Mouse (Mus musculus) thymus, postnatal 25 days (tissue): Measurements from ENCODE around the gene Itsn2.
"Not testable (repeated sequence)": the region's sequence is repeated elsewhere in the genome, so short reads cannot be mapped to it uniquely, and the experiment has no call there.

ENCODE experiments used
- DNase-seq: peaks from one replicate; pipeline ENCODE4 v3.0.0; 2022

Itsn2 gene

DNA sequence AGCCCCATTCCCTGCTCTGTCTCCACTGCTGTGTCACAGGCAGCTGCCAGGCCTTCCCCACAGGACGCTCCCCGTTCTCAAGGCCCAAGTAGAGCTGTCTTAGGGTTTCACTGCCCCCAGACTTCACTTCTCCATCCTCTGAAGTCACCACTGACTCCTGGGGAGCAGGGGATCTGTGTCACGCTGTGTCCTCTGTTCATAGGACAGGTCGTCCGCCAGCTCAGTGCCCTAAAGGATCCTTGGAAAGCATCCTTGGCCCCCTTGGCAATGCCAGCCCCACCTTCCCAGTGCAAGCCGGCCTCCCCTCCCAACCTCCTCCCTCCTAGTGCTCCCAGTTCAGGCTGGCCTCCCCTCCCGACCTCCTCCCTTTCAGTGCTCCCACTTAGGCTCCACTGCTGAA lies 117.5 kb downstream of the Itsn2 start:
- DNase-seq: no peak

DNA sequence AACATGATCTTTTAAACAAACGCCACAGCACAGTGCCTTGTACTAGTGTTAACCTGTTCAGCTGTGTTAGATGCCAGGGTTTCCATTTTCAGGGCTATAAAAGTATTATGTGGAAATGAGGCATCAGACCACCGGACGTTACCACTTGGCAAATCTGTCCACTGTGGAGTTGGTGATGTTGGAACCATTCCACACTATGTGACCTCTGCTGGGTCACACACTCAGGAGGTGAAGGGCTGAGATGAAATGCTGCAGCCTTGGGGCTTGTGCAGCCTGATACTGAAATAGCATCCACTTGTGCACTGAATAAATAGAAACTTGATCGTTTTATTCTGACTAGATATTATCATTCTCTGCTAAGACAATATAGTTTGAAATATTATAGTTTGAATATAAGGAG lies 120.9 kb downstream of the Itsn2 start:
- DNase-seq: no peak

DNA sequence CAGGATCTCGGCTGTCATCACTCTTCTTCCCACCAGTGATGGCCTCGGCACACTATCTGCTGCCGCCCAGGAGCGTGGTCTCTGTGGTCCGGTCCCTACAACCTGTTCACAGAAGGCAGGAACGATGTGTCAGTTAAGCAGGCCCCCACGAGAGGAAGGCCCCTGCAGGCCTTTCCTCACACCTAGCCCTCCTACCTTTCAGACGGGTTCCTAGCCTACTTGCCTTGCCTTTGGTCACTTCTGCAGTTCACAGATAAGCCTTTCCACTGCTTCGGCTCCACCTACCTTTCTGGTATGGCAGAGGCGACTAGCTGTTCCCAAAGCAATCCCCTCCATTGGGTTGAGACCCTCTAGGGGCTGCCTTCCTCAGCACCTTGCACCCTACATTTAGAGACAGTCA lies 123.2 kb downstream of the Itsn2 start:
- no peak for DNase-seq

DNA sequence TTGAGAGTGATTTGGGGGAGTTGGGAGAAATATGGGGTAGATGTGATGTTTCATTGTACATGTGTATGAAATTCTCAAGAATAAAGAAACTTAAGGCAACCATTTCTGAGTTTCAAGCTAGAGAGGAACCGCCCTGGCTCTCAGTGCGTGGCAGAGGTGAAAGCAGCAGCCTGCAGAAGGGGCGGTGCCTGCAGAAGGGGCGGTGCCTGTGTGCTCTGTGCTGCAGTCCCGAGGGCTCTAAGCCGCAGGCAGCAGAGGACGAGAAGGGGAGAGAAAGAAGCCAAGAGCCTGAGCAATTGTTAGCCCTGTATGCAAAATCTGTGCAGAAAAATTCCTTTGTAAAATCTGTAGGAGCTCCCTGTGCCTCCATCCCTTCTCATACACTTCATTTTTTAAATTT lies 125.0 kb downstream of the Itsn2 start:
- DNase-seq: peak; percentile 33

DNA sequence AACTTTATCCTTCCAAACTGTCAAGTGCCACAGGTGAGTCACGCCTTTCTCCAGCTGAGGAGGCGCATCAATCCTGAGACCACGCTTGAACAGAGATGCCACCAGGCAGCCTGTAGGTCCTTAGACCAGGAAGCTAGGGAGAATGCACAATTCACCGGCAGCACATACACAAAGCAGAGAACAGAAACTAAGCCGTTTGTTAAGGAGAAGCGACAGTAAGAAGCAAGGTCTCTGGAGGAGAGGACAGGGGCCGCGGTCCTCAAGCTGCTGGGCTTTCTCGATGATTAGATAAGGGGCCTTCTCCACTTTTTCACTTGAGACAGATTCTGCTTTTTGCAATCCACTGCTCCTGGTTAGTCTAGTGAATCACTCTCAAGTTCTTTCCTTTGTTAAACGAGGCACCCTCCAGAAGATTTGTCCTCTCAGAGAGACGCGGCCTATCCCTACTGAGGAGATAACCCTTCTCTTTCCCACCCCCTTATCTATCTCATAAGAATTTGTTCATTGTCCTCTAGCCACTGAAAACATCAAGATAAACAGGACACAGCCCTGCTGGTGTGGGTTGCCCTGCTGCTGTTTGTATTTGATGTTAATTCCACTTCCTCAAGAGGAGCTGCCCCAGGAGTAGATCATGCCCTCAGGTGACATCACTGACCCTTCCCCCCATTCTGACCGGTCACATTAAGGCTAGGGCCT lies 126.8 kb downstream of the Itsn2 start:
- no peak for DNase-seq

DNA sequence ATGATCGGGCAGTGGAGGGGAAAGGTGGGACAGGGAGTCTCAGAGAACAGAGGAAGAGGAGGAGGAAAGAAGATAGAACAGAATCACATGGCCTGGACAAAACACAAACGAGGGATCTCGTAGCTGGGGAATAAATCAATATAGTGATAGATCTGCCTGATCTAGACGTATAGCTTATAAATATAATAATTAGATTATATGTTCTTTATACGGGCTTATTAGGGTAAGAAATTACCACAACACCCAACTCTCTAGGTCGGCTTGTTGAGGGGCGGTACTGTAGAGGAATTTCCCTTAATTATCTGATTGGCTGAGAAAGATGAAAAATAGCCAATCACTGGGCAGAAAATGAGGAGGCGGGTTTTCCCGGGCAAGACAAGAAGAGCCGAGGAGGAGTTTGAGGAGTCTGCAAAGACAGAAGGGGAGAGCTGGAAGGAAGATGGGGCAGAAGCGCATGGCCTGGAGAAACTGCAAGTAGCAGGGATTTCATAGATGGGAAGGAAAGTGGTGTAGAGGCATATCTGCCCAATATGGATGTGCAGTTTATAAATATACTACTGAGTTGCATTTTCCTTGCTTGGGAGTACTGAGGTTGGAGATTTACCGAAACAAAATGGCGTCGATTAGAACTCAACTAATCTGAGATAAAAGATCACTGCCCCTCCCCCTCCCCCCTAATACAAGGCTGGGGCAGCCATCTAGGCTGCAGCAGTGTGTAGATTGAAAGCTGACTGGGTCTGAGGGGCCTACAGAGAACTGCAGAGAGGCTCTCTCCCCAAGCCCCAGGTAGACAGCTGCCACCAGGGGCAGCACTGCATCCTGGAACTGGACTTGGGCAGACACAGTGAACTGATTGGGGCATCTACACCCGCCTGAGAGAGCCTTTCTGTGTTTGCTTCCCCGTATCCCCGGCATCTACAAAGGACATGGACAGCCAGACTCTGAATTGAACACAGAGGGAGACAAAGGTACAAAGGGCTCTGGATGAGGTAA lies 127.6 kb downstream of the Itsn2 start:
- no peak for DNase-seq

DNA sequence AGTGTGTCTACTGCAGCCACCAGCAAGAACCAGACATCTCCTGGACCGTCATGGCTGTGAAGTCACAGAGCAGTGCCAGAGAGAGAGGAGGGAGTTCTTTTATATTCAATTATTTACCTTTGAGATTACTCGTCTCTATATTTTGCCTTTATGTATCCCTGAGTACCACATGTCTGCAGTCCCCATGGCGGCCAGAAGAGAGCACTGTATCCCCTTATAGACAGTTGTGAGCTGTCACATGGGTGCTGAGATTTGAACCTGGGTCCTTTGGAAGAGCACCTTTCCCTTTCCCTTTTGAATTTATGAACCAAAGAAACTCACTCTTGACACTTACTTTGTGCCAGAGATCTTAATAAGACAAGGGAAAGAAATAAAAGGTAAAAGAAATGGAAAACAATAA lies 136.7 kb downstream of the Itsn2 start:
- DNase-seq: no peak

DNA sequence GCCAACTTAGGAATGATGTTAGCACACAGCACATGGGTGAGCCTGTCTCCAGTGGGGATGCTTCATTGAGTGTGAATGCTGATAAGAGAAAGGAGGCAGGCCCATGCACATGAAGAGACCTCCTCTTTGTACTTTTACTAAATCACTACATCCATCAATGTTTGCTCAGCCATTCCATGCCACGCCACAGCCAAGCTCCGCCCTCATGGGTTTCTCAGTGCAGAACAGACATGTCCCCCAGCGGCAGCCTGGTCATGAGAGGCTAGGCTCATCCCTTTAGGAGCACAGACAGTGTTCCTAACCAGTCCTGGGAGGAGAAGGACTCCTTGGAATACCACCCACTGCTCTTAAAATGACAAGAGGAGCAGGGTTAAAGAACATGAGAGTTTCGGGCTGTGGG lies 139.2 kb downstream of the Itsn2 start:
- no peak for DNase-seq

DNA sequence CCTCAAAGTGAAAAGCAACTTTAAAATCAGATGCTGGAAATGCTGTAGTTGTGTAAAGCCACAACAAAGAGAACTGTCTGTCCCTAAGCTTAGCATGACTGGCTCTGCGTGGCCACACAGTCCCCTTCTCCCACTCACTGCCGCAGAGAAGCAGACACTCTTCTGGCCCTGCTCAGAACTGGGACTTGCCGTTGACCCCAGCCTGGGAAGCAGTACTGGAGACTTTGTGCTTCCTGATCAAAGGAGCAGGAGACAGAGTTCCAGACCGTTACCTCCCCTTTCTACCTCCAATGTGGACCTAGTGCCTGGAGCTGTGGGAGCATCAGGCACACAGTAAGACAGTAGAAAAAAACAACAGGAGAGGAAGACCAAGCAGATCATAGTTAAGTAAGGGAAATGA lies 139.9 kb downstream of the Itsn2 start:
- DNase-seq: no peak

DNA sequence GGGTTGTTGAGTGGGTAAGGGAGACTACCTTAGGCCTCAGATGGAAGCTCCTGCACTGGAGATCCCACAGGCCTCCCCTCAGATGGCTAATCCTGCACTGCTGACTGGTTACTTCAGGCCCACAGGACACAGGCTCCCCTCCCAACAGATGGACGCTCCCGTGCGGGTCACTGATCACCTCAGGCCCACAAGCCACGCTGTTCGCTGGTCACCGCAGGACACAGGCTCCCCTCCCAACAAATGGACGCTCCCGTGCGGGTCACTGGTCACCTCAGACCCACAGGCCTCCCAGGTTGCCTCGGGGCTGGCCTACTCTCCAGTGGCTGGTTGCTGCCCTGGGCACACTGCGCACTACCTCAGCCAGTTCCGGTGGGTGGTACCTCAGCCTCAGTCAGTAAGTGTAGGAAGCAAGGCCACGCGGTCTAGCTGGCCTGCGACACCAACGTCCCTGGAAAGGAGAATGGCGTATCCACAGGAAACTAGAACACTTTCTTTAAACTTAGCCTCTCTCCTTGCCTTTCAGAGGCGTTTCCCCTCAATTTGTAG lies 145.7 kb downstream of the Itsn2 start, which contains the start of gene Fam228a:
TSS of gene Fam228a (minus strand) at position 400 of the 546 bp plus-strand sequence.
- no peak for DNase-seq

DNA sequence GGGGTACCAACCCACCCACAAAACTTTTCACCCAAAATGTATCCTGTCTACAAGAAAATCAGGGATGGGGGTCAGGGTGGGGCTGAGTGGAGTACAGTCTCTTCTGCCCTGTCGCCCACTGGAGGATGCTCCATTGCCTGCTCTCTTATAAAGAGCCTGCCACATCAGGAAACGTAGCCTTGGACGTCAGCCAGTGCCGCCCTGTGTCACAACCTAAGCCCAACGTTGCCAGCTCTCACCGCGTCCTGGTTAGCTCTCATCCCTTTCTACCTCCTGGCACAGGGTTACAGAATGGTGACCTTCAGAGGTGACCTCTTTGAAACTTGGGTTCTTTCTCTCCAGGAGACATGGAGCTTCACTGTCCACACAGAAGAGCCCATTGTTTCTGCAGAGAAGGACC lies 148.4 kb downstream of the Itsn2 start:
- DNase-seq: no peak

DNA sequence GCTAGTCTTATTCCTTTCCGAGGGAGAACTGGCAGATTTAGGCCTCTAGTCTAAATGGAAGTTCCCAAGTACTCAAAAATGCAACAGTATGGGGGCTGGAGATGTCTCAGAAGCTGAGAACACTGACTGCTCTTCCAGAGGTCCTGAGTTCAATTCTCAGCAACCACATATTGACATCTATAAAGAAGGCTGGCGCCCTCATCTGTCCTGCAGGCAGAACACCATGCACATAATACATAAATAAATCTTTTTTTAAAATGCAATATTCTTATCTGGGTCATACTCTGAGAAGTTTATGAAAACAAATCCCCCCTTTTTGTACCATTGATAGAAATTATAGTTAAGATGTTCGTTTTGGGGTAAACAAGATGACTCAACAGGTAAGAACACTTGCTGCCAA lies 149.7 kb downstream of the Itsn2 start:
- DNase-seq: no peak

DNA sequence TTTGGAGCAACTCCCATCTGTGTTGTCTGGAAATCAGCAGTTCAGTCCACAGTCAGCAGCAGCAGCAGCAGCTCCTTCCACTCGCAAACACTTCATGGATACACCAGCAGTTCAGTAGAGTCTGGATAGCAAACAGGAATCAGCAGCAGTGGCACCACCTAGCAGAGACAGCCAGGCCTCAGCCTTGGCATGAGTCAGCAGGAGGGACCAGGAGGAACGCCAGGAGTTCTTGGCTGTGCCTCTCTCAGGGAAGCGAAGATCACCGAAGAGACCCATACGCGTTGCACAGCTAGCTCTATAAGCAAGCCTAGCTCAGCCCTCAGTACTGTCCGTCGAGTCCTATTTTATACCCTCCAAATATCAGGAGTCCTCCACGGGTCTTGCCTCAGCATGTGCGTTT lies 152.0 kb downstream of the Itsn2 start:
- no peak for DNase-seq

DNA sequence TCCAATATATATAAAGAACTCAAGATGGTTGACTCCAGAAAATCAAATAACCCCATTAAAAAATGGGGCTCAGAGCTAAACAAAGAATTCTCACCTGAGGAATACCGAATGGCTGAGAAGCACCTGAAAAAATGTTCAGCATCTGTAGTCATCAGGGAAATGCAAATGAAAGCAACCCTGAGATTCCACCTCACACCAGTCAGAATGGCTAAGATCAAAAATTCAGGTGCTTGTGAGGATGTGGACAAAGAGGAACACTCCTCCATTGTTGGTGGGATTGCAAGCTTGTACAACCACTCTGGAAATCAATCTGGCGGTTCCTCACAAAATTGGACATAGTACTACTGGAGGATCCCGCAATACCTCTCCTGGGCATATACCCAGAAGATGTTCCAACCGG lies 162.0 kb downstream of the Itsn2 start:
- DNase-seq: not testable (repeated sequence)

DNA sequence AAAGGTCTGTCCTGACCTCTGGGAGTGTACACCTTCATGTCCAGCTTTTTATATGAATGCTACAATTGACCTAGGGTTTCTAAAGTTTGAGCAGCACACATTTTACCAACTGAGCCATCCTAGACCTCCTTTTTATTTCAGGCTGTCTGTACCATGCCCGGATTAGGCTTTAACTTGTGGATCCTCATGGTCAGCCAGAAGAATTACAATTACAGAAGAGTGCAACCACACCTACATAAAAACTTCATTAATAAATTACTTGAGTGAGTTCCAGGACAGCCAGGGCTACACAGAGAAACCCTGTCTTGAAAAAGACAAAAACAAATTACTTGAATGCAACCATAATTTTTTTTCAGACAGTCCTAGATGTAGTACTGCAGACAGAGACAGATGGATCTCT lies 164.6 kb downstream of the Itsn2 start:
- no peak for DNase-seq
